Comparison of ENCODE assay signal across 13 mouse cellular contexts in the genomic region with DNA sequence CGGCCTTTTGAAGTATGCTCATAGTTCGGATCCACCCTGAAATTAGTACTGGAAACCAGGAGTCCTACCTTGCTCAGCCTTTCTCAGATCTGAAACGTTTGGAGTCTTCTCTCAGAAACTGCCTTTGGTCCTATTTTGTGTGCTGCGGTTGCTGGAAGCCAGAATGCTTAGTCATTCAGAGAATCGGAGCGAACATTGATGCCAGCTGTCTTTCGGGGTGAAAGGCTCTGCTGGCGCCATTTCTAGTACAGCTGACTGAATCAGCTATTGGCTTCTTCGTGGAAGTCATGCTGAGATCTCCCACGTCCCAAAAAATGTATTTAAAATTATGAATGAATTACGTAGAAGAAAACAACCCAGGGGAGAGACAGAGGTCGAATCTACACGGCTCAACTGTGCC.
DNase-seq lines count a peak whose midpoint lies in the region; ATAC-seq lines count a peak whose summit lies in the region.
"Had no signal": no experiment of that assay in that cellular context is flagged by ENCODE, and none has a peak within 500 bp of the region (broad histone marks: within the 10 kb centered on the region; RNA-seq: fewer than 3 reads in every experiment).

No protein-coding gene starts in this region.

- DNase-seq in frontal cortex, postnatal 36 days (ENCODE audit: low spot score in 2 of 2): peak; percentile 56 to 60
- DNase-seq in frontal cortex, postnatal 14 days (ENCODE audit: low spot score in 2 of 2): no peak
- peak; percentile 46 for DNase-seq in lung, postnatal 10 days
- no peak for DNase-seq in lung, postnatal 4 days
- peak; percentile 62 for DNase-seq in adrenal gland, postnatal 14 days
- DNase-seq in left cerebral cortex, postnatal 25 days (ENCODE audit: low spot score in 2 of 2): peak; percentile 45 to 79
- no peak for DNase-seq in thymus, postnatal 14 days
- DNase-seq: cerebellum, adult 8-10 months; gastrocnemius, postnatal 25 days; kidney, adult 2 months; lung, embryonic 14.5 days had no signal

- no peak for ATAC-seq in megakaryocyte progenitor cell, adult 5-6 weeks (replicated peaks; ENCODE audit: poor library complexity)
- ATAC-seq: midbrain, embryonic 16.5 days had no signal

- intact Hi-C loops in left cerebral cortex, postnatal 25 days (cut with DNase I): no loop called here

Comparison
In these comparisons a context has a peak if more than half of its experiments do, and no peak if none do; other contexts are left out.
1. DNase-seq: peak in frontal cortex, postnatal 36 days (2 of 2), lung, postnatal 10 days (single experiment), adrenal gland, postnatal 14 days (single experiment) and left cerebral cortex, postnatal 25 days (2 of 2); none in frontal cortex, postnatal 14 days (0 of 2), lung, postnatal 4 days (0 of 2) and thymus, postnatal 14 days (single experiment).